8 mouse cellular contexts compared by ENCODE assay signal in genomic region chr17:32319950-32320349, GRCm38 (mm10). TPM values are rescaled to one million over a fixed set of nuclear protein-coding genes. Genes with fewer than 3 reads are reported as not detected.
DNase-seq lines count a peak whose midpoint lies in the region; ATAC-seq and TF ChIP-seq lines count a peak whose summit lies in the region.

No protein-coding gene starts in this region.

- peak overlapping the region; percentile 95 for H3K9ac ChIP-seq in forebrain, embryonic 15.5 days (replicated peaks)

- peak overlapping the region; percentile 98 for H3K4me3 ChIP-seq in layer of hippocampus, adult 2 months
- H3K4me3 ChIP-seq in forebrain, embryonic 15.5 days, result peak overlapping the region; percentile 99
- peak overlapping the region; percentile 96 for H3K4me3 ChIP-seq in midbrain, embryonic 10.5 days

- peaks cover 31% of the 10 kb centered on the region for H3K4me1 ChIP-seq in forebrain, embryonic 15.5 days
- H3K4me1 ChIP-seq in midbrain, embryonic 10.5 days, result peaks cover 33% of the 10 kb centered on the region

- 1% methylated on average over 7 of the region's 7 CpGs for WGBS in forebrain, embryonic 15.5 days
- 0% methylated on average over 7 of the region's 7 CpGs for WGBS in midbrain, embryonic 10.5 days

- TF ChIP-seq CTCF in layer of hippocampus, adult 2 months (conservative IDR thresholded peaks at IDR 0.05), result no peak

- H3K27ac ChIP-seq in layer of hippocampus, adult 2 months, result peak overlapping the region; percentile 93
- H3K27ac ChIP-seq in forebrain, embryonic 15.5 days (replicated peaks), result peak overlapping the region; percentile 97
- H3K27ac ChIP-seq in midbrain, embryonic 10.5 days (replicated peaks), result peak overlapping the region; percentile 97

- H3K4me2 ChIP-seq in forebrain, embryonic 15.5 days (replicated peaks), result peak overlapping the region; percentile 80

- no peak for ATAC-seq in forebrain, embryonic 15.5 days (replicated peaks)
- no peak for ATAC-seq in activated CD4-positive, CD25-positive, alpha-beta regulatory T cell, adult 4 months

- H3K36me3 ChIP-seq in forebrain, embryonic 15.5 days, result peaks cover 37% of the 10 kb centered on the region
- H3K36me3 ChIP-seq in midbrain, embryonic 10.5 days, result peaks cover 61% of the 10 kb centered on the region

- DNase-seq in layer of hippocampus, adult 2 months (ENCODE audit: low spot score in 2 of 2), result no peak
- no peak for DNase-seq in layer of hippocampus, postnatal 36 days
- peak; percentile 49 for DNase-seq in ZHBTc4 (ENCODE audit: low read depth, low spot score)
- DNase-seq in midbrain, embryonic 10.5 days (ENCODE audit: low spot score), result peak; percentile 22
- no peak for DNase-seq in urinary bladder, postnatal 14 days (ENCODE audit: low spot score)
- no peak for DNase-seq in thymus, postnatal 36 days

- no peaks in the 10 kb centered on the region for H3K9me3 ChIP-seq in forebrain, embryonic 15.5 days
- no peaks in the 10 kb centered on the region for H3K9me3 ChIP-seq in midbrain, embryonic 10.5 days (replicated peaks)

- no peaks in the 10 kb centered on the region for H3K27me3 ChIP-seq in forebrain, embryonic 15.5 days
- H3K27me3 ChIP-seq in midbrain, embryonic 10.5 days (ENCODE audit: low read depth, poor library complexity, severe bottlenecking), result no peaks in the 10 kb centered on the region

RNA-seq across cellular contexts. Expression of gene Akap8, which starts 1.1 kb away (rescaled TPM):
- total RNA-seq in layer of hippocampus, adult 2 months (2021), result 100 to 1,000 TPM in 1 of 2 experiments, 10 to 100 TPM in 1; 99.2 to 112 TPM
- 100 to 1,000 TPM in 1 of 2 experiments, 10 to 100 TPM in 1; 89.0 to 107 TPM for total RNA-seq in layer of hippocampus, postnatal 36 days (2021)
- polyA plus RNA-seq in forebrain, embryonic 15.5 days (2015; fragmentation: Nextera tagmentation; extraction: Ambion mirVana), result 107 and 111 TPM in 2 replicates
- polyA plus RNA-seq in midbrain, embryonic 10.5 days (2016; fragmentation: Nextera tagmentation; extraction: Ambion mirVana), result 130 and 140 TPM in 2 replicates
- polyA plus RNA-seq in activated CD4-positive, CD25-positive, alpha-beta regulatory T cell, adult 4 months (2017; shearing (Covaris generic)), result 100 to 1,000 TPM; 117 to 118 TPM

RNA-seq across cellular contexts. Expression of gene Akap8l, which starts 30.5 kb away (rescaled TPM):
- total RNA-seq in layer of hippocampus, adult 2 months (2021), result 100 to 1,000 TPM; 220 to 238 TPM
- total RNA-seq in layer of hippocampus, postnatal 36 days (2021), result 100 to 1,000 TPM; 203 to 228 TPM
- polyA plus RNA-seq in forebrain, embryonic 15.5 days (2015; fragmentation: Nextera tagmentation; extraction: Ambion mirVana), result 138 and 140 TPM in 2 replicates
- 90.2 and 106 TPM in 2 replicates for polyA plus RNA-seq in midbrain, embryonic 10.5 days (2016; fragmentation: Nextera tagmentation; extraction: Ambion mirVana)
- polyA plus RNA-seq in activated CD4-positive, CD25-positive, alpha-beta regulatory T cell, adult 4 months (2017; shearing (Covaris generic)), result 10 to 100 TPM; 43.6 to 50.5 TPM

RNA-seq across cellular contexts. Expression of gene Brd4, which starts 35.4 kb away (rescaled TPM):
- 100 to 1,000 TPM; 103 to 121 TPM for total RNA-seq in layer of hippocampus, adult 2 months (2021)
- total RNA-seq in layer of hippocampus, postnatal 36 days (2021), result 100 to 1,000 TPM; 107 to 127 TPM
- polyA plus RNA-seq in forebrain, embryonic 15.5 days (2015; fragmentation: Nextera tagmentation; extraction: Ambion mirVana), result 80.2 and 80.8 TPM in 2 replicates
- polyA plus RNA-seq in midbrain, embryonic 10.5 days (2016; fragmentation: Nextera tagmentation; extraction: Ambion mirVana), result 110 and 112 TPM in 2 replicates
- 10 to 100 TPM; 61.8 to 71.6 TPM for polyA plus RNA-seq in activated CD4-positive, CD25-positive, alpha-beta regulatory T cell, adult 4 months (2017; shearing (Covaris generic))

Comparison
In these comparisons a context has a peak if more than half of its experiments do, and no peak if none do; other contexts are left out.
1. DNase-seq: peak in ZHBTc4 (single experiment) and midbrain, embryonic 10.5 days (single experiment); none in layer of hippocampus, adult 2 months (0 of 2), layer of hippocampus, postnatal 36 days (0 of 2), urinary bladder, postnatal 14 days (single experiment) and thymus, postnatal 36 days (0 of 2).
2. Peak in every context shown above with its lines, with median percentiles within 50 percentile points of each other: H3K27ac ChIP-seq and H3K4me3 ChIP-seq.